Mouse (Mus musculus) liver, embryonic 16.5 days (tissue): ENCODE measurements around the gene Glyctk. TPM values are rescaled to one million over a fixed set of nuclear protein-coding genes. Genes with fewer than 3 reads are reported as not detected.
"Not testable (repeated sequence)": the region's sequence is repeated elsewhere in the genome, so short reads cannot be mapped to it uniquely, and the experiment has no call there.

Experiments used
- ATAC-seq: fragments of 200-750 bp; cut with Nextera tagmentation; 2 replicates; pipeline ENCODE4 v1.8.0; 2017; ENCODE audit warnings: low read depth, mild to moderate bottlenecking, moderate number of reproducible peaks, moderate library complexity
- H3K27ac ChIP-seq: fragments of 300-500 bp; sonication (generic); 2 replicates; pipeline ENCODE4 v1.5.1; 2014; ENCODE audit warnings: mild to moderate bottlenecking, low read length
- H3K27me3 ChIP-seq: fragments of 300-500 bp; sonication (generic); 2 replicates; pipeline ENCODE4 v1.6.1; 2014; ENCODE audit warnings: low read depth, low read length, mixed read lengths; ENCODE audit not compliant: control insufficient read depth, insufficient read depth
- H3K36me3 ChIP-seq: fragments of 300-500 bp; sonication (generic); 2 replicates; pipeline ENCODE4 v1.6.1; 2014; ENCODE audit warnings: mild to moderate bottlenecking; ENCODE audit not compliant: control insufficient read depth, insufficient read depth
- H3K4me1 ChIP-seq: fragments of 300-500 bp; sonication (generic); 2 replicates; pipeline ENCODE4 v1.6.1; 2014; ENCODE audit warnings: low read depth, low read length, mixed read lengths; ENCODE audit not compliant: control insufficient read depth
- H3K4me2 ChIP-seq: fragments of 300-500 bp; sonication (generic); 2 replicates; pipeline ENCODE4 v1.6.1; 2014; ENCODE audit warnings: low read depth, low read length, mixed read lengths
- H3K4me3 ChIP-seq: fragments of 300-500 bp; sonication (generic); 2 replicates; pipeline ENCODE4 v1.5.1; 2014; ENCODE audit warnings: low read depth, mild to moderate bottlenecking, low read length
- H3K9ac ChIP-seq: fragments of 300-500 bp; sonication (generic); 2 replicates; pipeline ENCODE4 v1.6.1; 2014; ENCODE audit warnings: low read depth, low read length
- H3K9me3 ChIP-seq: fragments of 300-500 bp; sonication (generic); replicated peaks from 2 replicates; pipeline ENCODE4 v1.6.1; 2016; ENCODE audit warnings: low read length; ENCODE audit not compliant: control insufficient read depth
- WGBS: fragments of 180-500 bp; shearing (Covaris S2); extraction: QIAGEN DNeasy Blood & Tissue Kit; methylation state at CpG from one replicate; pipeline ENCODE4 v1.1.7; 2014; ENCODE audit not compliant: insufficient replicate concordance; 5-methylcytosine and 5-hydroxymethylcytosine counted together
- polyA plus RNA-seq: library from polyadenylated mRNA; unstranded; fragments of >200 nt; fragmentation: Nextera tagmentation; extraction: Ambion mirVana; gene quantifications from 2 replicates; pipeline ENCODE4 v1.2.1, GENCODE M21; 2015

Gene Glyctk
- polyA plus RNA-seq, 1 experiment from 2014 or later, result 33.0 TPM

GRCm38 (mm10) chr9:106170556-106171345 lies 12.8 kb upstream of the Glyctk start, which contains the start of gene Wdr82:
Gene Wdr82, plus strand, starts transcription at chr9:106170928.
- no peaks in the 10 kb centered on the region for H3K27me3 ChIP-seq
- H3K4me3 ChIP-seq, result peak within 1 kb of the TSS; percentile 91
- WGBS, result under 1% methylated on average over 44 of the region's 81 CpGs

GRCm38 (mm10) chr9:106169917-106170316 lies 12.0 kb upstream of the Glyctk start:
- H3K4me1 ChIP-seq, result peaks cover 26% of the 10 kb centered on the region
- no peak overlapping the region for H3K27ac ChIP-seq
- no peak overlapping the region for H3K9ac ChIP-seq
- 40% methylated on average over 6 of the region's 6 CpGs for WGBS
- H3K9me3 ChIP-seq, result no peaks in the 10 kb centered on the region
- no peaks in the 10 kb centered on the region for H3K36me3 ChIP-seq
- ATAC-seq, result no peak
- no peaks in the 10 kb centered on the region for H3K27me3 ChIP-seq
- no peak overlapping the region for H3K4me2 ChIP-seq
- H3K4me3 ChIP-seq, result no peak overlapping the region

More at GRCm38 (mm10) chr9:106170556-106171345, 12.8 kb upstream of the Glyctk start, which contains the start of gene Wdr82:
- Histone ChIP-seq H3K4me1 (peaks cover 31% of the 10 kb centered on the region), H3K36me3 (no peaks in the 10 kb centered on the region), H3K9me3 (no peaks in the 10 kb centered on the region), H3K4me2 (peak within 1 kb of the TSS; percentile 88), H3K9ac (peak within 1 kb of the TSS; percentile 89), H3K27ac (peak within 1 kb of the TSS; percentile 95)
- ATAC-seq, result peak; percentile 94

- not testable (repeated sequence) for H3K4me2 ChIP-seq, ATAC-seq, H3K36me3 ChIP-seq, H3K27ac ChIP-seq, H3K27me3 ChIP-seq, H3K9ac ChIP-seq, H3K4me3 ChIP-seq, H3K9me3 ChIP-seq
- H3K4me1 ChIP-seq, result peaks cover 21% of the 10 kb centered on the region
- WGBS, result 59% methylated on average over 1 of the region's 1 CpGs
Measured at GRCm38 (mm10) chr9:106169006-106169405, 11.1 kb upstream of the Glyctk start.

GRCm38 (mm10) chr9:106167703-106168102 lies 9.8 kb upstream of the Glyctk start:
- Histone ChIP-seq H3K4me2 (no peak overlapping the region), H3K36me3 (no peaks in the 10 kb centered on the region), H3K9me3 (no peaks in the 10 kb centered on the region), H3K4me1 (peaks cover 11% of the 10 kb centered on the region), H3K9ac (no peak overlapping the region), H3K27me3 (no peaks in the 10 kb centered on the region), H3K4me3 (no peak overlapping the region), H3K27ac (no peak overlapping the region)
- no peak for ATAC-seq
- 57% methylated on average over 1 of the region's 1 CpGs for WGBS

- WGBS, result 57% methylated on average over 3 of the region's 3 CpGs
- no peak overlapping the region for H3K4me3 ChIP-seq
- H3K9ac ChIP-seq, result no peak overlapping the region
- peaks cover 11% of the 10 kb centered on the region for H3K4me1 ChIP-seq
- no peaks in the 10 kb centered on the region for H3K9me3 ChIP-seq
- ATAC-seq, result no peak
- no peak overlapping the region for H3K4me2 ChIP-seq
- H3K27ac ChIP-seq, result no peak overlapping the region
- no peaks in the 10 kb centered on the region for H3K27me3 ChIP-seq
- H3K36me3 ChIP-seq, result no peaks in the 10 kb centered on the region
Measured at GRCm38 (mm10) chr9:106167241-106167640, 9.3 kb upstream of the Glyctk start.

- Histone ChIP-seq H3K9ac (no peak overlapping the region), H3K27me3 (no peaks in the 10 kb centered on the region; the same call in 1 of the 2 replicates), H3K36me3 (no peaks in the 10 kb centered on the region), H3K27ac (no peak overlapping the region), H3K4me1 (peaks cover 11% of the 10 kb centered on the region), H3K9me3 (no peaks in the 10 kb centered on the region), H3K4me3 (no peak overlapping the region), H3K4me2 (no peak overlapping the region)
- ATAC-seq, result no peak
- 40% methylated on average over 2 of the region's 2 CpGs for WGBS
Measured at GRCm38 (mm10) chr9:106166709-106167108, 8.8 kb upstream of the Glyctk start.

GRCm38 (mm10) chr9:106160426-106160825 lies 2.5 kb upstream of the Glyctk start:
- peaks cover 5% of the 10 kb centered on the region for H3K4me1 ChIP-seq
- peak overlapping the region; percentile 81 for H3K4me3 ChIP-seq
- H3K9ac ChIP-seq, result peak overlapping the region; percentile 74
- peak overlapping the region; percentile 93 for H3K27ac ChIP-seq
- peak overlapping the region; percentile 90 for H3K4me2 ChIP-seq
- H3K27me3 ChIP-seq, result no peaks in the 10 kb centered on the region; the same call in 1 of the 2 replicates
- 46% methylated on average over 5 of the region's 5 CpGs for WGBS
- H3K9me3 ChIP-seq, result no peaks in the 10 kb centered on the region
- no peaks in the 10 kb centered on the region for H3K36me3 ChIP-seq
- no peak for ATAC-seq

GRCm38 (mm10) chr9:106159784-106160301 lies 1.9 kb upstream of the Glyctk start:
- peak overlapping the region; percentile 90 for H3K4me2 ChIP-seq
- H3K36me3 ChIP-seq, result no peaks in the 10 kb centered on the region
- under 1% methylated on average over 24 of the region's 24 CpGs for WGBS
- H3K4me1 ChIP-seq, result peaks cover 5% of the 10 kb centered on the region
- peak; percentile 68 for ATAC-seq
- H3K9me3 ChIP-seq, result no peaks in the 10 kb centered on the region
- peak overlapping the region; percentile 93 for H3K27ac ChIP-seq
- H3K27me3 ChIP-seq, result no peaks in the 10 kb centered on the region; the same call in 1 of the 2 replicates
- peak overlapping the region; percentile 81 for H3K4me3 ChIP-seq
- H3K9ac ChIP-seq, result peak overlapping the region; percentile 74

- Histone ChIP-seq H3K27me3 (no peaks in the 10 kb centered on the region; the same call in 1 of the 2 replicates), H3K9ac (no peak overlapping the region), H3K4me1 (peaks cover 5% of the 10 kb centered on the region), H3K27ac (no peak overlapping the region), H3K9me3 (no peaks in the 10 kb centered on the region), H3K4me3 (peak overlapping the region; percentile 81; the same call in 1 of the 2 replicates), H3K4me2 (peak overlapping the region; percentile 90), H3K36me3 (no peaks in the 10 kb centered on the region)
- WGBS, result 87% methylated on average over 9 of the region's 9 CpGs
- no peak for ATAC-seq
Measured at GRCm38 (mm10) chr9:106159237-106159636, 1.3 kb upstream of the Glyctk start.
